Mouse (Mus musculus): ENCODE results near the gene Mboat2. TPM values are rescaled to one million over a fixed set of nuclear protein-coding genes. Genes with fewer than 3 reads are reported as not detected.

Mboat2 gene
- polyA plus RNA-seq, 1 experiment from 2014 or later: 69.0 TPM

DNA sequence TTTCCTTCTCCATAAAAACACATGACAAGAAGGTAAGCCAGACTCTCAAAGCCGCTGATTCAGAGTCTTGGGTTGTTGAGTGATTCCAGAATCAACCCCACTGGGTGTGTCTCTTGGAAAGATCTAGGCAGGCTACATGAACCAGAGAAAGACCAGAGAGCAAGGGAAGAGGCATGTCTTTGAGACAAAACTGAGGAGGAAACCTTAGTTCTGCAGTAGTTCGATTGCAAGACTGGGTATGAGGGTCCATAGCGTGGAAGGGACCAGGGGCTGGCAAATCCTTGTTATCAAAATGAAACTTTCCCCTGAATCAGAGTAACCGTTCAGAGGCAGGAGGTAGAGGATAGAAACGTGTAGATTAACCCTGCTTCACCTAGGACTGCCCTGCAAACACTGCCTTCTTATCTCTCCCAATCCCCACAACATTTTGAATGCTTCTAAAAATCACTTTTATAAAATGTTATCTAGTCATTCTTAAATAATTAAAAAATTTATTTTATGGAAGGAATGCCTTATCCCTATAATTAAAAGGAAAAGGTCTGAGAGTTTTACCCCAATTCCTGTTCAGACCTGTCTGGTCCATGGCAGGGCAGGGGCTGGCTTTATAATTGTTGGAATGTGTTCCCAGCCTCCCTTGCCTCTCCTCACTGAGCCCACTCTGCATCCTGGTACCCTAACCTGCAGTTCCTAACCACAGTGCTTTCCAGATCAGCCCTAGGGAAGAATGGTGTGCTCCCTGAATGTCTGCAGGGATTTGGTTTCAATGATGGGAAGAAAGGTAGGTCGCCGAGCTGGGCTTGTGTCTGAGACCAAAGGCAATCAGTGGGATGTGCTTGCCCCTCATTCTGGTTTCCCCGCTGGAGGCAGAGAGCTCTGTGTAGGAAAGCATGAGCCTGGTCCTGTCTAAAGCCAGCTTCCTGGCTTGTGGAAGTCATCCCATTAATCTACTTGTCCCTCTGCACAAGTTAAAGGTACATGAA is 142.0 kb downstream of the Mboat2 start:
- no peaks in the 10 kb centered on the region for H3K9me3 ChIP-seq (replicated peaks; ENCODE audit: control insufficient read depth, low read length, poor library complexity, severe bottlenecking)
- WGBS: 77% methylated on average over 8 of the region's 8 CpGs
- peaks cover 12% of the 10 kb centered on the region for H3K4me1 ChIP-seq (ENCODE audit: control insufficient read depth, insufficient read depth, low read length)
- no peak for ATAC-seq
- no peaks in the 10 kb centered on the region for H3K27me3 ChIP-seq (ENCODE audit: control insufficient read depth, insufficient read depth, low read depth, low read length)
- no peak overlapping the region for H3K4me2 ChIP-seq (ENCODE audit: low read length)
- no peak overlapping the region for H3K27ac ChIP-seq (ENCODE audit: low read length)
- no peak overlapping the region for H3K4me3 ChIP-seq (ENCODE audit: low read depth, low read length)
- H3K36me3 ChIP-seq (ENCODE audit: control insufficient read depth, insufficient read depth, low read length): no peaks in the 10 kb centered on the region
- H3K9ac ChIP-seq (ENCODE audit: low read depth, low read length): no peak overlapping the region

DNA sequence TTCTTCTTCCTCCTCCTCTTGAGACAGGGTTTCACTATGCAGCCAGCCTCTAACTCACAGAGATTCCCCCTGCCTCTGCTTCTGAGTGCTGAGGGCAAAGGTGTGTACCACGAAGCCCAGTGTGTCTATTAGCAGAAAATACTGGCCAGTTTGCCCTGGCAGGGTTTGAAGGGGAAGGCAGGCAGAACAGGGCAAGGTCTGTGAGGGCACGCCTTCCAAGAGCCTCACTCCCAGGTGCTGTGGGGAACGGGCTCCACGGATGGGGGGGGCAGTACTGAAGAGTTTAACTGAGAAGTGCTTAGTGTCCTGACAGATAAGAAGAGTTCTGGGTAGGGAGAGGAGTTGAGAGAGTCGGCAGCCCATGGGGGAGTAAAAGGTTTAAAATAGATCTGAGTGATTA is 142.9 kb downstream of the Mboat2 start:
- Histone ChIP-seq H3K9me3 (replicated peaks; ENCODE audit: control insufficient read depth, low read length, poor library complexity, severe bottlenecking) (no peaks in the 10 kb centered on the region), H3K36me3 (ENCODE audit: control insufficient read depth, insufficient read depth, low read length) (no peaks in the 10 kb centered on the region), H3K27me3 (ENCODE audit: control insufficient read depth, insufficient read depth, low read depth, low read length) (no peaks in the 10 kb centered on the region), H3K9ac (ENCODE audit: low read depth, low read length) (no peak overlapping the region), H3K4me1 (ENCODE audit: control insufficient read depth, insufficient read depth, low read length) (peaks cover 14% of the 10 kb centered on the region), H3K4me3 (ENCODE audit: low read depth, low read length) (no peak overlapping the region), H3K4me2 (ENCODE audit: low read length) (no peak overlapping the region), H3K27ac (ENCODE audit: low read length) (no peak overlapping the region)
- WGBS: 81% methylated on average over 5 of the region's 5 CpGs
- no peak for ATAC-seq

DNA sequence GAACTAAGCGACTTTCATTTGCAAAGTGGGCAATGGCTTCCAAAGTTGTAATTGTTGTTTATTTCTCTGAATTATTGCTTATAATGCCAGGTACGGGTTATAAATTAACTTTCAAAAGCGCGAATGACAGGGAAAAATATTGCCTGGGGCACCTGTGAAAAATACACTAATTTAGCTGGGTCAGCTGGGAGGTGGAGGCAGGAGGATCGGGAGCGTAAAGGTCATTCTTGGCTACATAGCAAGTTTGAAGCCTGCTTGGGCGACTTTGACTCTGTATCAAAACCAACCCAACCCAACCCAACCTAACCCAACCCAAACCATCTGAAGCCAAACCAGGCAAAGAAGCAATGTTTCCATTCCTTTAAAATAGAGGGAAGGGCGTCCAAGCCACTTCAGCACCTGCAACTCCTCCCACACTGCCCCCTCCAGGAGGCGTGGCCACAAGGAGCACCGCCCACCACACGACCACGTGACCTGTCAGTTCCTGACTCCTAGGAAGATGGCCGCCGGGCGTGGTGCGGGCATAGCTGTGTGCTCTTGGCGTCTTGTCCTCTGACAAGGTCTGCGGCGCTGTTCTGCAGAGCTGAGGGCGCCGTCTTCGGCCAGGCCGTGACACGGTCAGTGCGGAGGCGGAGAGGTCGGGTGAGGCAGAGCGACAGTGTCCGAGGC is 143.9 kb downstream of the Mboat2 start, which contains the start of gene Kidins220:
Kidins220 (plus strand) TSS at position 480 of the 669 bp plus-strand sequence.
- Histone ChIP-seq H3K36me3 (ENCODE audit: control insufficient read depth, insufficient read depth, low read length) (no peaks in the 10 kb centered on the region), H3K4me1 (ENCODE audit: control insufficient read depth, insufficient read depth, low read length) (peaks cover 17% of the 10 kb centered on the region), H3K4me2 (ENCODE audit: low read length) (peak within 1 kb of the TSS; percentile 49), H3K4me3 (ENCODE audit: low read depth, low read length) (peak within 1 kb of the TSS; percentile 81), H3K27me3 (ENCODE audit: control insufficient read depth, insufficient read depth, low read depth, low read length) (no peaks in the 10 kb centered on the region), H3K27ac (ENCODE audit: low read length) (peak within 1 kb of the TSS; percentile 96), H3K9ac (ENCODE audit: low read depth, low read length) (peak within 1 kb of the TSS; percentile 85), H3K9me3 (replicated peaks; ENCODE audit: control insufficient read depth, low read length, poor library complexity, severe bottlenecking) (no peaks in the 10 kb centered on the region)
- peak; percentile 87 for ATAC-seq
- 15% methylated on average over 29 of the region's 29 CpGs for WGBS

DNA sequence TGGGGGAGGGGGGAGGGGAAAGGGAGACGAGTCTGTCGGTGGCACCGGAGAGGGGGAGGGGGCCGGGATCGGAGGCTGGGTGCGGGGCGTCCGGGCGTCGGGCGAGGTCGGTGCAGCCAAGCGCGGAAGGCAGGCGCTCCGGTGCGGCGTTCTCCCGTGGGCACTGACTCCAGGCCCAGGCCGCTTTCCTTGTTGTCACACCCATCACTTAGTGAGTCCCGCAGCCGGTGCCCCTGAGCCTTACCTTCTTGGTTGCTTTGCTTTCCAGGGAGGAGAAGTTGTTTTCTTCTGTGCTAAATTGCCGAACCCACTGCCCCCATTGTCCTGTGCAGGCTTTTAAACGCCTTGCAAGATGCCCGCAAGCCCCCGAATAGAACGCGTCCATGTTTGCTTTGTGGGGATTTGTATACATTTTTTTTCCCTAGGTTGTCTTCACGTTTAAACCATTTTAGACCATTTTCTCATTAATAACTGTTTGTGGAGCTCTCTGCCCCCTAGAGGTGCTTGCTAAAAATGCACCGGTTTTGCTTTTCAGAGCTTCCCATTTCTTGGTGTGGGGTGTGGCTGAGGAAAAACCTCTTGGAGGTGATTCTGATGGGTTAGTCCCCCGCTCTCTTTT is 144.5 kb downstream of the Mboat2 start:
- peak overlapping the region; percentile 85 for H3K9ac ChIP-seq (ENCODE audit: low read depth, low read length)
- H3K27me3 ChIP-seq (ENCODE audit: control insufficient read depth, insufficient read depth, low read depth, low read length): no peaks in the 10 kb centered on the region

DNA sequence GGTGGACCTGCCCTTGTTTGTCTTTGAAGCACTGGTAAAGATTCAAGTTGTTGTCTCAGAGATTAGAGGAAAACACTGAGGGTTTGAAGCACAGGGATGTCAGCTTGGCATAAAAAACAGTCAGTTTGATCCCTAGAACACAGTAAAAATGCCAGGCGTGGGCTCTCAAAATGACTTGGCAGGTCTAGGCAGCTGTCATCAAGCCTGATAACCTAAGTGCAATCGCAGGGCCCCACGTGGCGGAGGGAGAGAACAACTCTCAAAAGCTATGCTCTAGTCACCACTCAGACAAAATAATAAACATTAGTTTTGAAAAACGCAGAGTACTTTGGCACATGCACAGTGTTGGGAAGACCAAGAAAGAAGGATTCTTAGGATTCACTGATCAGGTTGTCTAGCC is 154.5 kb downstream of the Mboat2 start:
- 0 out of 2 replicates have a peak, but pooled peaks cover 4% of the 10 kb centered on the region for H3K4me1 ChIP-seq (ENCODE audit: control insufficient read depth, insufficient read depth, low read length)
- H3K4me3 ChIP-seq (ENCODE audit: low read depth, low read length): no peak overlapping the region
- H3K36me3 ChIP-seq (ENCODE audit: control insufficient read depth, insufficient read depth, low read length): peaks cover 24% of the 10 kb centered on the region
- no peak for ATAC-seq
- no peak overlapping the region for H3K27ac ChIP-seq (ENCODE audit: low read length)
- 88% methylated on average over 5 of the region's 5 CpGs for WGBS
- no peaks in the 10 kb centered on the region for H3K9me3 ChIP-seq (replicated peaks; ENCODE audit: control insufficient read depth, low read length, poor library complexity, severe bottlenecking)
- H3K9ac ChIP-seq (ENCODE audit: low read depth, low read length): no peak overlapping the region
- H3K27me3 ChIP-seq (ENCODE audit: control insufficient read depth, insufficient read depth, low read depth, low read length): no peaks in the 10 kb centered on the region
- H3K4me2 ChIP-seq (ENCODE audit: low read length): no peak overlapping the region

More for the DNA sequence above, 144.5 kb downstream of the Mboat2 start:
- WGBS: under 1% methylated on average over 30 of the region's 31 CpGs
- peak; percentile 80 for ATAC-seq
- Histone ChIP-seq H3K36me3 (ENCODE audit: control insufficient read depth, insufficient read depth, low read length) (no peaks in the 10 kb centered on the region), H3K9me3 (replicated peaks; ENCODE audit: control insufficient read depth, low read length, poor library complexity, severe bottlenecking) (no peaks in the 10 kb centered on the region), H3K4me2 (ENCODE audit: low read length) (peak overlapping the region; percentile 49), H3K4me1 (ENCODE audit: control insufficient read depth, insufficient read depth, low read length) (peaks cover 17% of the 10 kb centered on the region), H3K4me3 (ENCODE audit: low read depth, low read length) (peak overlapping the region; percentile 81), H3K27ac (ENCODE audit: low read length) (peak overlapping the region; percentile 96)

DNA sequence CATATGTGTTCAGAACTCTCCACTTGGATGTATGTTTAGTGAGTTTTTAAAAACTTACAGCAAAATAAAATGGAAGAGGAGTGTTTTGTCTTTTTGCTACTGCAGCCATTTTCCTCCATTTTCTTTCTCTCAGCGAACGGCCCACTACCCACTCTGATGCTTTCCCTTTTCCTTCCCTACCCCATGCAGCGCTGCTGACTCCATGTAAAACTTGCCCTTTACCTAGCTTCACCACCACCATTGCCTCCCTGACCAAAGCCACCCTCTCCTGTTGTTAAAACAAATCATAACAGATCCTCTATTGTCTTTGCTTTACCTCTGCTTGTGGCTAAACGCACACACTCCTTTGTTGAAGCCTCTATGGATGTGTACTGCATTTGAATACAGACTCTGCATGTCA is 164.7 kb downstream of the Mboat2 start:
- H3K36me3 ChIP-seq (ENCODE audit: control insufficient read depth, insufficient read depth, low read length): peaks cover 56% of the 10 kb centered on the region
- no peak for ATAC-seq
- WGBS: 90% methylated on average over 4 of the region's 4 CpGs
- no peaks in the 10 kb centered on the region for H3K27me3 ChIP-seq (ENCODE audit: control insufficient read depth, insufficient read depth, low read depth, low read length)
- no peak overlapping the region for H3K9ac ChIP-seq (ENCODE audit: low read depth, low read length)
- no peaks in the 10 kb centered on the region for H3K4me1 ChIP-seq (ENCODE audit: control insufficient read depth, insufficient read depth, low read length)
- H3K4me2 ChIP-seq (ENCODE audit: low read length): no peak overlapping the region
- no peak overlapping the region for H3K4me3 ChIP-seq (ENCODE audit: low read depth, low read length)
- no peaks in the 10 kb centered on the region for H3K9me3 ChIP-seq (replicated peaks; ENCODE audit: control insufficient read depth, low read length, poor library complexity, severe bottlenecking)
- no peak overlapping the region for H3K27ac ChIP-seq (ENCODE audit: low read length)

DNA sequence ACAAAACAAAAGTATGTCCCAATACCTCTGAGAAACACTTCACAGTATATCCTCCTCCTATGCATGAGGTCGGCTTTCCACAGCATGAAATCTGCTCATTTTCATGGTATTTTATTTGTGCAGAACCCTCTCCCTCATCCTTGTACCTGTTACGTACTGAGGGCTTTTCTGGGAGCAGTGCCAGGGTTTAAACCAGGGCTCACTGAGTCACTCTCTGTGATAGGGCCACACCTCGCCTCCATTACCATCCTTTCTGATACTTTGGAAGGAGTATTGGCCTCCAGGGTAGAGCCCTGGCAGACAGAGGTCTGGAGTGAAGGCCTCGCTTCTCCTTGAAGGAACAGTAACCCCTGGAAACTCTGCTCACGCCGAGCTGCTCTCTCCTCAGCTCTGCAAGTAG is 174.7 kb downstream of the Mboat2 start:
- H3K27me3 ChIP-seq (ENCODE audit: control insufficient read depth, insufficient read depth, low read depth, low read length): no peaks in the 10 kb centered on the region
- H3K9ac ChIP-seq (ENCODE audit: low read depth, low read length): no peak overlapping the region
- H3K4me2 ChIP-seq (ENCODE audit: low read length): no peak overlapping the region
- H3K27ac ChIP-seq (ENCODE audit: low read length): no peak overlapping the region
- 87% methylated on average over 6 of the region's 6 CpGs for WGBS
- no peak for ATAC-seq
- peaks cover 50% of the 10 kb centered on the region for H3K36me3 ChIP-seq (ENCODE audit: control insufficient read depth, insufficient read depth, low read length)
- H3K4me1 ChIP-seq (ENCODE audit: control insufficient read depth, insufficient read depth, low read length): no peaks in the 10 kb centered on the region
- H3K4me3 ChIP-seq (ENCODE audit: low read depth, low read length): no peak overlapping the region
- H3K9me3 ChIP-seq (replicated peaks; ENCODE audit: control insufficient read depth, low read length, poor library complexity, severe bottlenecking): no peaks in the 10 kb centered on the region

DNA sequence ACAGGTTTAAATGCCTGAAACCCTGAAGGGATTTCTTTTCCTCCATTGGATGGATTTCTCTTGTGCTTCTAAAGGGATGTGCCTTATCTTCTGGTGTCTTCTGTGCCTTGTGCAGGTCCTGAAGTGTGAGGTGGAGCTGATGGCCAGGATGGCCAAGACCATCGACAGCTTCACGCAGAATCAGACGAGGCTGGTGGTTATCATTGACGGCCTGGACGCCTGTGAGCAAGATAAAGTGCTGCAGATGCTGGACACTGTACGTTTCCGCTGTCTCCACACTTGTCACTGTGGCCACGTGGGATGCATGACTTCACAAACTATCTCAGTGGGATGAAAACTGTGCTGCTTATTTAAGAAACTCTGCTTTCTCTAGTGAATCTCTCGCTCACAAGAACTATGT is 179.3 kb downstream of the Mboat2 start:
- Histone ChIP-seq H3K4me1 (ENCODE audit: control insufficient read depth, insufficient read depth, low read length) (no peaks in the 10 kb centered on the region), H3K27ac (ENCODE audit: low read length) (no peak overlapping the region), H3K9me3 (replicated peaks; ENCODE audit: control insufficient read depth, low read length, poor library complexity, severe bottlenecking) (no peaks in the 10 kb centered on the region), H3K9ac (ENCODE audit: low read depth, low read length) (no peak overlapping the region), H3K36me3 (ENCODE audit: control insufficient read depth, insufficient read depth, low read length) (peaks cover 46% of the 10 kb centered on the region), H3K27me3 (ENCODE audit: control insufficient read depth, insufficient read depth, low read depth, low read length) (no peaks in the 10 kb centered on the region), H3K4me3 (ENCODE audit: low read depth, low read length) (no peak overlapping the region), H3K4me2 (ENCODE audit: low read length) (no peak overlapping the region)
- no peak for ATAC-seq
- 94% methylated on average over 9 of the region's 9 CpGs for WGBS
